ENCODE assay signal across 8 mouse cellular contexts in genomic region chr6:87671353-87671752, GRCm38 (mm10). TPM values are rescaled to one million over a fixed set of nuclear protein-coding genes. Genes with fewer than 3 reads are reported as not detected.
DNase-seq lines count a peak whose midpoint lies in the region; TF ChIP-seq lines count a peak whose summit lies in the region.

No protein-coding gene starts in this region.

- no peak for DNase-seq in kidney, adult 2 months
- DNase-seq in kidney, postnatal 14 days = no peak
- DNase-seq in MEL-GATA-1-ER (ENCODE audit: extremely low read depth, low read depth) = peak; percentile 43
- DNase-seq in hindbrain, embryonic 10.5 days (ENCODE audit: low spot score) = no peak
- DNase-seq in midbrain, embryonic 10.5 days (ENCODE audit: low spot score) = no peak
- DNase-seq in c-Kit-positive CD71-positive TER-119-positive erythroid progenitor cells, embryonic 14.5 days (ENCODE audit: low spot score) = no peak
- no peak for DNase-seq in cerebellum, adult 8-10 months
- DNase-seq in adrenal gland, postnatal 10 days = no peak

- TF ChIP-seq POLR2A in kidney, adult 2 months (IDR thresholded peaks at IDR 0.05; ENCODE audit: low read depth, low read length) = no peak

- 0 out of 2 replicates have a peak, but pooled peaks cover 5% of the 10 kb centered on the region for H3K4me1 ChIP-seq in kidney, adult 2 months (ENCODE audit: control insufficient read depth, insufficient read depth, low read length)
- H3K4me1 ChIP-seq in hindbrain, embryonic 10.5 days (replicated peaks) = peaks cover 28% of the 10 kb centered on the region
- peaks cover 34% of the 10 kb centered on the region for H3K4me1 ChIP-seq in midbrain, embryonic 10.5 days

- H3K27ac ChIP-seq in kidney, adult 2 months (ENCODE audit: insufficient read depth, low read depth, low read length) = no peak overlapping the region
- peak overlapping the region; percentile 80; the same call in 1 of the 2 replicates for H3K27ac ChIP-seq in hindbrain, embryonic 10.5 days
- peak overlapping the region; percentile 84; the same call in 1 of the 2 replicates for H3K27ac ChIP-seq in midbrain, embryonic 10.5 days (replicated peaks)

- TF ChIP-seq CTCF in kidney, adult 2 months (conservative IDR thresholded peaks at IDR 0.05; ENCODE audit: insufficient read depth, insufficient read length, low read depth, low read length) = no peak

- WGBS in kidney, adult 2 months = 1% methylated on average over 8 of the region's 8 CpGs
- WGBS in hindbrain, embryonic 10.5 days = 16% methylated on average over 8 of the region's 8 CpGs
- 16% methylated on average over 8 of the region's 8 CpGs for WGBS in midbrain, embryonic 10.5 days

- H3K9me3 ChIP-seq in hindbrain, embryonic 10.5 days = no peaks in the 10 kb centered on the region
- no peaks in the 10 kb centered on the region for H3K9me3 ChIP-seq in midbrain, embryonic 10.5 days (replicated peaks)

- H3K4me3 ChIP-seq in kidney, adult 2 months (ENCODE audit: insufficient read depth, low read depth, low read length) = peak overlapping the region; percentile 71
- peak overlapping the region; percentile 94 for H3K4me3 ChIP-seq in hindbrain, embryonic 10.5 days
- peak overlapping the region; percentile 69 for H3K4me3 ChIP-seq in midbrain, embryonic 10.5 days

- H3K36me3 ChIP-seq in kidney, adult 2 months (ENCODE audit: control insufficient read depth, insufficient read depth, low read length) = no peaks in the 10 kb centered on the region
- peaks cover 4% of the 10 kb centered on the region; the same call in 1 of the 2 replicates for H3K36me3 ChIP-seq in hindbrain, embryonic 10.5 days
- no peaks in the 10 kb centered on the region for H3K36me3 ChIP-seq in midbrain, embryonic 10.5 days

- H3K27me3 ChIP-seq in kidney, adult 2 months (replicated peaks; ENCODE audit: control insufficient read depth, insufficient read depth, low read length) = no peaks in the 10 kb centered on the region
- H3K27me3 ChIP-seq in hindbrain, embryonic 10.5 days (ENCODE audit: insufficient read depth, poor library complexity, severe bottlenecking) = no peaks in the 10 kb centered on the region
- no peaks in the 10 kb centered on the region for H3K27me3 ChIP-seq in midbrain, embryonic 10.5 days (ENCODE audit: low read depth, poor library complexity, severe bottlenecking)

RNA-seq across cellular contexts. Expression of gene Aplf, which starts 0.6 kb away (rescaled TPM):
- 2.6 TPM in 2 replicates for polyA plus RNA-seq in kidney, adult 2 months (2012; rRNA removed)
- polyA plus RNA-seq in hindbrain, embryonic 10.5 days (2016; fragmentation: Nextera tagmentation; extraction: Ambion mirVana) = 13.4 and 14.8 TPM in 2 replicates
- 13.2 and 13.8 TPM in 2 replicates for polyA plus RNA-seq in midbrain, embryonic 10.5 days (2016; fragmentation: Nextera tagmentation; extraction: Ambion mirVana)
- 1 to 10 TPM; 6.1 to 7.4 TPM for total RNA-seq in adrenal gland, postnatal 10 days (2021)

RNA-seq across cellular contexts. Expression of gene Efcc1, which starts 59.3 kb away (rescaled TPM):
- 2.7 and 3.0 TPM in 2 replicates for polyA plus RNA-seq in kidney, adult 2 months (2012; rRNA removed)
- polyA plus RNA-seq in hindbrain, embryonic 10.5 days (2016; fragmentation: Nextera tagmentation; extraction: Ambion mirVana) = 4.2 and 5.8 TPM in 2 replicates
- 5.4 and 7.2 TPM in 2 replicates for polyA plus RNA-seq in midbrain, embryonic 10.5 days (2016; fragmentation: Nextera tagmentation; extraction: Ambion mirVana)
- 1 to 10 TPM; 1.1 to 1.4 TPM for total RNA-seq in adrenal gland, postnatal 10 days (2021)
